Mouse (Mus musculus) mesoderm, embryonic 11.5 days (tissue): ENCODE results near the gene Obp1a.

Source experiments
- DNase-seq: peaks from one replicate; pipeline ENCODE4 v3.0.0-alpha.2; 2012; ENCODE audit warnings: low read depth, low spot score

Gene Obp1a

DNA sequence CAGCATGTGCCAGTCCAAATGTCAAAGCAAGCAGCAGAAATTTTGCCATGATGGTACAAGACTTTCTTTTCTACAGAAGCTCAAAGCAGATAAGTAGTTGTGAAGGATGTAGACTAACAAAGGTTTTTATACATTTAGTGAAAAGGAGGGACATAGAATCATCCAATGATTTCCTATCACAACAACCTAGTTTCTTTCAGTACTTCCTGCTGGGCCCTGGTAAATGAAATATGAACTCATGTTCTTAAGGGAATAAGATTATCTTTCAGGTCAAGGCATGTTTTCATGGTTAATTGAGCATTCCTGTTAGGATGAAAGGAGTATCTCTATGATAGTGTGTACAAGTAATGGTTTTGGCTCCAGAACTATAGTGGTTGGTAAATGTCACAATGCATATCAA, at the start of gene Obp1a:
TSS of gene Obp1a (minus strand) at position 101 of the 400 bp plus-strand sequence.
- DNase-seq = no peak

DNA sequence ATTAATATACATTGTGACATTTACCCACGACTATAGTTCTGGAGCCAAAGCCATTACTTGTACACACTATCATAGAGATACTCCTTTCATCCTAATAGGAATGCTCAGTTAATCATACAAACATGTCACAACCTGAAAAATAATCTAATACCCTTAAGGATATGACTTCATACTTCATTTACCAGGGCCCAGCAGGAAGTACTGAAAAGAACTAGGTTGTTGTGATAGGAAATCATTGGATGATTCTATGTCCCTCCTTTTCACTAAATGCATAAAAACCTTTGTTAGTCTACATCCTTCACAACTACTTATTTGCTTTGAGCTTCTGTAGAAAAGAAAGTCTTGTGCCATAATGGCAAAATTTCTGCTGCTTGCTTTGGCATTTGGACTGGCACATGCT, 34.0 kb upstream of the Obp1a start, which contains the start of gene Gm5938:
TSS of gene Gm5938 (plus strand) at position 301 of the 400 bp plus-strand sequence.
- no peak for DNase-seq
